Mouse (Mus musculus) hindbrain, embryonic 13.5 days (tissue): ENCODE results near the gene Golga1. TPM values are rescaled to one million over a fixed set of nuclear protein-coding genes. Genes with fewer than 3 reads are reported as not detected.
"Not testable (repeated sequence)": the region's sequence is repeated elsewhere in the genome, so short reads cannot be mapped to it uniquely, and the experiment has no call there.

ENCODE experiments used
- ATAC-seq: fragments of 200-750 bp; cut with Nextera tagmentation; 2 replicates; pipeline ENCODE4 v1.8.0; 2017; ENCODE audit warnings: moderate TSS enrichment; ENCODE audit not compliant: low FRiP score
- H3K27ac ChIP-seq: fragments of 300-500 bp; sonication (generic); 2 replicates; pipeline ENCODE4 v1.5.1; 2015; ENCODE audit warnings: inconsistent platforms, mild to moderate bottlenecking, moderate library complexity
- H3K27me3 ChIP-seq: fragments of 300-500 bp; sonication (generic); 2 replicates; pipeline ENCODE4 v1.6.1; 2015; ENCODE audit warnings: mild to moderate bottlenecking, inconsistent platforms
- H3K36me3 ChIP-seq: fragments of 300-500 bp; sonication (generic); 2 replicates; pipeline ENCODE4 v1.6.1; 2015; ENCODE audit warnings: mild to moderate bottlenecking, inconsistent platforms
- H3K4me1 ChIP-seq: fragments of 300-500 bp; sonication (generic); replicated peaks from 2 replicates; pipeline ENCODE4 v1.6.1; 2015; ENCODE audit warnings: inconsistent platforms
- H3K4me2 ChIP-seq: fragments of 300-500 bp; sonication (generic); 2 replicates; pipeline ENCODE4 v1.6.1; 2015; ENCODE audit warnings: inconsistent platforms, mild to moderate bottlenecking, moderate library complexity
- H3K4me3 ChIP-seq: fragments of 300-500 bp; sonication (generic); 2 replicates; pipeline ENCODE4 v1.5.1; 2015; ENCODE audit warnings: mild to moderate bottlenecking, inconsistent platforms
- H3K9ac ChIP-seq: fragments of 300-500 bp; sonication (generic); 2 replicates; pipeline ENCODE4 v1.6.1; 2015; ENCODE audit warnings: mild to moderate bottlenecking, inconsistent platforms
- H3K9me3 ChIP-seq: fragments of 300-500 bp; sonication (generic); 2 replicates; pipeline ENCODE4 v1.6.1; 2016; ENCODE audit warnings: inconsistent platforms
- WGBS: fragments of 180-500 bp; shearing (Covaris S2); methylation state at CpG from one replicate; pipeline ENCODE4 v1.1.7; 2015; 5-methylcytosine and 5-hydroxymethylcytosine counted together
- polyA plus RNA-seq: library from polyadenylated mRNA; unstranded; fragments of >200 nt; fragmentation: Nextera tagmentation; extraction: Ambion mirVana; gene quantifications from 2 replicates; pipeline ENCODE4 v1.2.1, GENCODE M21; 2015

Gene Golga1
- polyA plus RNA-seq, 1 experiment from 2014 or later, result 35.4 TPM

- no peak for ATAC-seq
- 85% methylated on average over 1 of the region's 1 CpGs for WGBS
- Histone ChIP-seq H3K36me3 (peaks cover 87% of the 10 kb centered on the region), H3K27ac (no peak overlapping the region), H3K9ac (no peak overlapping the region), H3K9me3 (no peaks in the 10 kb centered on the region), H3K4me1 (no peaks in the 10 kb centered on the region), H3K27me3 (no peaks in the 10 kb centered on the region), H3K4me3 (no peak overlapping the region), H3K4me2 (no peak overlapping the region)
Observed at GRCm38 (mm10) chr2:39031611-39032010, 33.7 kb downstream of the Golga1 start.

- no peak for ATAC-seq
- Histone ChIP-seq H3K36me3 (peaks cover 92% of the 10 kb centered on the region), H3K27me3 (no peaks in the 10 kb centered on the region), H3K9ac (no peak overlapping the region), H3K4me1 (no peaks in the 10 kb centered on the region), H3K4me3 (no peak overlapping the region), H3K4me2 (no peak overlapping the region), H3K9me3 (no peaks in the 10 kb centered on the region), H3K27ac (no peak overlapping the region)
- 94% methylated on average over 1 of the region's 1 CpGs for WGBS
Observed at GRCm38 (mm10) chr2:39020004-39020403, 45.3 kb downstream of the Golga1 start.

GRCm38 (mm10) chr2:39016581-39016980 is 48.8 kb downstream of the Golga1 start:
- ATAC-seq, result no peak
- Histone ChIP-seq H3K4me1 (0 out of 2 replicates have a peak, but pooled peaks cover 2% of the 10 kb centered on the region), H3K4me2 (no peak overlapping the region), H3K9ac (no peak overlapping the region), H3K36me3 (peaks cover 90% of the 10 kb centered on the region), H3K4me3 (no peak overlapping the region), H3K27me3 (no peaks in the 10 kb centered on the region), H3K27ac (no peak overlapping the region), H3K9me3 (no peaks in the 10 kb centered on the region)
- 83% methylated on average over 3 of the region's 3 CpGs for WGBS

GRCm38 (mm10) chr2:39012768-39013279 is 52.5 kb downstream of the Golga1 start:
- WGBS, result 92% methylated on average over 7 of the region's 7 CpGs
- Histone ChIP-seq H3K36me3 (peaks cover 57% of the 10 kb centered on the region), H3K4me3 (no peak overlapping the region), H3K9me3 (no peaks in the 10 kb centered on the region), H3K9ac (no peak overlapping the region), H3K4me1 (peaks cover 32% of the 10 kb centered on the region), H3K27ac (no peak overlapping the region), H3K4me2 (no peak overlapping the region), H3K27me3 (no peaks in the 10 kb centered on the region)
- no peak for ATAC-seq

DNA sequence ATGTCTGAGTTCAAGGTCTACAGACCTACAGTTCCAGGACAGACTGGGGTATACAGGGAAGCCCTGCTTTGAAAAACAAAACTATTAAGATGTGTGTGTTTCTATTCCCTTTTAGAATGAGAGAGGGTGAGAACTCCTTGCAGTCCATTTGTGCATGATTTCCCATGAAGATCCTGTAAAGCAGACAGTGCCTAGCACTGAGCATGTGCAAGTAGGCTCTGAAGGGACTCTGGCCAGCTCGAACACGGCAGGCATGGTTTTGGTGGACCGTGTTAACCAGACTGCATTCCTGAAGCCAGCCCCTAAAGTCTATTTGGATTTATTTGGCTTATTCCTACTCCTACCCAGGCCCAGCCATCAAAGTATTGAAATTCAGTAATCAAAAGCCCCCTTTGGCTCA is 53.4 kb downstream of the Golga1 start:
- H3K4me3 ChIP-seq, result no peak overlapping the region
- WGBS, result 92% methylated on average over 3 of the region's 3 CpGs
- no peak overlapping the region for H3K4me2 ChIP-seq
- peaks cover 37% of the 10 kb centered on the region for H3K4me1 ChIP-seq
- no peak overlapping the region for H3K27ac ChIP-seq
- no peak for ATAC-seq
- 0 out of 2 replicates have a peak overlapping the region, but pooled peaks have one; percentile 11 for H3K9ac ChIP-seq
- H3K9me3 ChIP-seq, result no peaks in the 10 kb centered on the region
- H3K27me3 ChIP-seq, result no peaks in the 10 kb centered on the region
- peaks cover 49% of the 10 kb centered on the region for H3K36me3 ChIP-seq

DNA sequence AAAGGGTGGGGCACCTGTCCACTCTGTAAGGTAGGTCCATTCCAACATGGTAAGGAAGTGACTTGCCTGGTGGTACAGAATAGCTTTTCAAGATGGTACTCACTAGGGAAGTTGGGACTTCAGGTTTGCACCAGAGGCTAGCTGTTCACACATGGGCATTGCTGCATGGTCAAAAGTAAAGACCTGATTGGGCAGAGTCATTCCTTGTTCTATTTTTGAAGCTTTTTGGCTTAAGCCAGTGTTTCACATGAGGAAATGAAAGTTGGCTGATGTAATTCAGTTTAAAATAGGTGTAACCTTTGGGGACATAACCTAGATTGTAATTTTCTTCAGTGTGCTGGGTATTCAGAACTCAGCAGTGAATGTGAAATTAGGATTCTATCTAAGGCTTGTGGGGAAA is 54.1 kb downstream of the Golga1 start:
- peak overlapping the region; percentile 11; the same call in 1 of the 2 replicates for H3K9ac ChIP-seq
- H3K9me3 ChIP-seq, result no peaks in the 10 kb centered on the region
- H3K4me2 ChIP-seq, result no peak overlapping the region
- ATAC-seq, result no peak
- H3K4me1 ChIP-seq, result peaks cover 43% of the 10 kb centered on the region
- H3K36me3 ChIP-seq, result peaks cover 43% of the 10 kb centered on the region
- no peaks in the 10 kb centered on the region for H3K27me3 ChIP-seq
- H3K4me3 ChIP-seq, result no peak overlapping the region
- H3K27ac ChIP-seq, result no peak overlapping the region

DNA sequence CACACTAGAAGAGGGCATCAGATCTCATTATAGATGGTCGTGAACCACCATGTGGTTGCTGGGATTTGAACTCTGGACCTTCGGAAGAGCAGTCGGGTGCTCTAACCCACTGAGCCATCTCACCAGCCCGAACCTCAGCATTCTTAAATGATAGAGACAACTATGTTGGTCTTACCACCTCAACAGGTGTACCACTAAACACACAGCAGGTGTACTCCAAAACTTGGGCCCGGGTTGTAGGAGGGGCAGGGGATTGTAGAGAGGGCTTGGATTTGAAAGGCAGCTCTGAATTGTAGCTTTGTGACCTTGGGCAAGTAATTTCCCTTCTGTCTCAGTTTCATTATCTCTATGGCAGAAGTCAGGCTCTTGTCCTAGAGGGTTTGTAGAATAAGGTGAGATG is 55.2 kb downstream of the Golga1 start:
- Histone ChIP-seq H3K36me3 (peaks cover 31% of the 10 kb centered on the region), H3K4me1 (peaks cover 51% of the 10 kb centered on the region)
- not testable (repeated sequence) for H3K4me3 ChIP-seq, H3K4me2 ChIP-seq, ATAC-seq, H3K9ac ChIP-seq, H3K27ac ChIP-seq, H3K9me3 ChIP-seq, H3K27me3 ChIP-seq
- WGBS, result 95% methylated on average over 5 of the region's 5 CpGs

GRCm38 (mm10) chr2:39008954-39009365 is 56.4 kb downstream of the Golga1 start:
- Histone ChIP-seq H3K9ac (peak overlapping the region; percentile 97), H3K4me3 (peak overlapping the region; percentile 94), H3K27me3 (no peaks in the 10 kb centered on the region), H3K4me2 (peak overlapping the region; percentile 98), H3K9me3 (no peaks in the 10 kb centered on the region), H3K4me1 (peaks cover 56% of the 10 kb centered on the region), H3K27ac (peak overlapping the region; percentile 94; the same call in 1 of the 2 replicates), H3K36me3 (peaks cover 19% of the 10 kb centered on the region)
- ATAC-seq, result no peak
- WGBS, result 36% methylated on average over 3 of the region's 3 CpGs

DNA sequence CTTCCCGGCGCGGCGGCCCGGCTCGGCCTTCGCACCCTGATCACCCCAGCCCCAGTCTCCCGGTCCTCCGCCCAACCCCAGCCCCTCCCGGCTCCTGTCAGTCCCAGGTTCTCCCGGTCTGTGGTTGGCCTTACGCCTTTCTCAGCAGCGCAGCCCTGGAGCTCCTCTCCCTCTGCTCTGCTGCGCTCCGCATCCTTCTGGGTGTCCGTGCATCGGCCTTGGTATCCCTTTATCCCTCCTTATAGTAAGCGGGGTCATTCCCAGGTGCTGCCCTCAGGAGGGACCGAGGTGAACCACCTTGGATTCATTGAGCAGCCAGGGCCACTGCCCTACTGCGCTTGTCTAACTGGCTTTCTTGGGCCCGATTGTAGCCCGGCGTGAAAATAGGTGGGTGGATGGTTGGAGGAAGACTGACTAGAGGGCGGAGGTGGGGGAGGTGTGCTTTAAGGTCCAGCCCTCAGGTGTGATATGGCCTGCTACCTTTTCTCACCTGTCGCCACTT is 56.9 kb downstream of the Golga1 start:
- peak overlapping the region; percentile 94 for H3K27ac ChIP-seq
- peak overlapping the region; percentile 98 for H3K4me2 ChIP-seq
- H3K9ac ChIP-seq, result peak overlapping the region; percentile 97
- H3K27me3 ChIP-seq, result no peaks in the 10 kb centered on the region
- H3K4me1 ChIP-seq, result peaks cover 61% of the 10 kb centered on the region
- H3K9me3 ChIP-seq, result no peaks in the 10 kb centered on the region
- peak; percentile 47 for ATAC-seq
- peak overlapping the region; percentile 94 for H3K4me3 ChIP-seq
- under 1% methylated on average over 25 of the region's 25 CpGs for WGBS
- H3K36me3 ChIP-seq, result peaks cover 19% of the 10 kb centered on the region

DNA sequence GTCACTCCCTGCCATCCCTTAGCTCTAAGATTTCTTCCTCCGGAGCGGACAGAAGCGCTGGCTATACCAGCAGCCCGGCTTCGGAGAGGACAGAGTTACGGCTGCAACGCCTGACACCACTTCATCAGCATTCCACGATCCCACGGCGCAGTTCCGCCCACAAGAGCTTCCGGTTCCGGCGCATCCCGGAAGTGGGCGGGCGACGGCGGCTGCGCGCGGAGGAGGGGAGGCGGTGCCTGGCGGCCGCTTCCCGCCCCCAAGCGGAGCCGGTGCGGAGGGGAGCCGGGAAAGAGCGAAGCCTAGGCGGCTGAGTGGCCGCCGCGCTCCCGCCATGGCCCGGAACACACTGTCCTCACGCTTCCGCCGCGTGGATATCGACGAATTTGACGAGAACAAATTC is 57.5 kb downstream of the Golga1 start:
- peak; percentile 88 for ATAC-seq
- Histone ChIP-seq H3K36me3 (peaks cover 20% of the 10 kb centered on the region), H3K4me1 (peaks cover 67% of the 10 kb centered on the region), H3K4me2 (peak overlapping the region; percentile 98), H3K4me3 (peak overlapping the region; percentile 94), H3K27me3 (no peaks in the 10 kb centered on the region), H3K9ac (peak overlapping the region; percentile 97), H3K27ac (peak overlapping the region; percentile 94), H3K9me3 (no peaks in the 10 kb centered on the region)
- WGBS, result 0% methylated on average over 43 of the region's 44 CpGs

- no peak for ATAC-seq
- H3K36me3 ChIP-seq, result peaks cover 27% of the 10 kb centered on the region
Observed at GRCm38 (mm10) chr2:39006149-39006730, 59.1 kb downstream of the Golga1 start.

GRCm38 (mm10) chr2:39005574-39006079 is 59.7 kb downstream of the Golga1 start, which contains the start of gene Rpl35:
Gene Rpl35 (minus strand): TSS chr2:39005624.
- Histone ChIP-seq H3K4me2 (peak within 1 kb of the TSS; percentile 95), H3K4me1 (peaks cover 60% of the 10 kb centered on the region), H3K27me3 (no peaks in the 10 kb centered on the region), H3K36me3 (peaks cover 33% of the 10 kb centered on the region), H3K27ac (peak within 1 kb of the TSS; percentile 94), H3K9ac (peak within 1 kb of the TSS; percentile 92), H3K9me3 (no peaks in the 10 kb centered on the region), H3K4me3 (peak within 1 kb of the TSS; percentile 61)
- 13% methylated on average over 15 of the region's 15 CpGs for WGBS
- no peak for ATAC-seq

More at GRCm38 (mm10) chr2:39006149-39006730, 59.1 kb downstream of the Golga1 start:
- Histone ChIP-seq H3K4me2 (peak overlapping the region; percentile 95), H3K4me3 (peak overlapping the region; percentile 61), H3K9me3 (no peaks in the 10 kb centered on the region), H3K27me3 (no peaks in the 10 kb centered on the region), H3K27ac (no peak overlapping the region), H3K4me1 (peaks cover 66% of the 10 kb centered on the region), H3K9ac (peak overlapping the region; percentile 74; the same call in 1 of the 2 replicates)
- WGBS, result 91% methylated on average over 14 of the region's 14 CpGs
